Mouse (Mus musculus): ENCODE data around the gene Gh. TPM values are rescaled to one million over a fixed set of nuclear protein-coding genes. Genes with fewer than 3 reads are reported as not detected.

Gene Gh
- total RNA-seq, 2 experiments from 2014 or later = not detected

DNA sequence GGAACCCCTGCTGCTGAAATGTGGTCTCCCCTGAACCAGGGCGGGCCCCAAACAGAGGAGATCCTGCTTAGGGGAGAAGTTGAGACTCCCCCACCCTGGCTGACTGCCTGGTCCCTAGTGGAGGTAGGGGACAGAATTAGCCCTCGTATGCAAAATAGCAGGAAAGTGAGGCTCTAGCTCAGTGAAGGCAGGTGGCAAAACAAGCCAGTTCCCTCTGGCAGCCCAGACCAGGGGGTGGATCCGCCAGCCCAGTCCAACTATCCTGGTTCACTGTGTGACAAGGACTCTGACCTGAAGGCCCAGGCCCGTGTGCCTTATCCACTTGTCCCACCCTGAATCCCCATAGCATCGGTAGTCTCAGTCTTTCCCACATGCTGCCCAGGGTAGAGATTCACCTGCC, 8.5 kb upstream of the Gh start:
- no peak for ATAC-seq (ENCODE audit: poor library complexity, severe bottlenecking)

- no peak for ATAC-seq (ENCODE audit: poor library complexity, severe bottlenecking)
Measured at GRCm38 (mm10) chr11:106308162-106308561, 6.5 kb upstream of the Gh start.

DNA sequence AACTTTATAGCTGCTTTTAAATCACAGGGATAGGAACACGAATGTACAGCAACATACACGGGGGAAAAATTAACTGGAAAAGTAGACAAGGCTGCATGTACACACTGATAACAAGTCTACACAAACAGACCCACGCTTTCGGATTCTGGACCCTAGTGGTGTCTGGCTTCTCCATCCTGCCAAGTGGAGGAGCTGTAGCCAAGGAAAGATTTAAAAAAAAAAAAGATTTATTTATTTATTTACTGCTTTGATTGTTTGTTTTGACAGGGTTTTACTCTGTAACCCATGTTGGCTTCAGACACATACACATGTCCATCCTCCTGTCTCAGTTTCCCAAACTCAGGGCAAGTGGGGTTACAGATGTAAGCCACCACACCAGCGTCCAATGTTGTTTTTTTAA, 5.8 kb upstream of the Gh start:
- ATAC-seq (ENCODE audit: poor library complexity, severe bottlenecking) = no peak

DNA sequence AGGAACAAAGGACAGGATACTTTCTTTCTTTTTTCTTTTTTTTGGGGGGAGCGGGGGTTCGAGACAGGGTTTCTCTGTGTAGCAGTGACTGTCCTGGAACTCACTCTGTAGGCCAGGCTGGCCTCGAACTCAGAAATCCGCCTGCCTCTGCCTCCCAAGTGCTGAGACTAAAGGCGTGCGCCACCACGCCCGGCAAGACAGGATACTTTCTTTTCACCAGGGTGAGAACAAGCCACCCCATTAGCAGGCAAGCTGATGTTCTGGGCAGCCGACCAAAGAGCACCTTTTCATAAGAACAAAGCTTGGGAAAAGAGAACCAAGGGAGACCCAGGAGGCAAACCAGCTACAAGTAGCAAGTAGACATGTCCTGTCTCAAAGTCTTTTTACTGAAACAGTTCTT, 5.1 kb upstream of the Gh start:
- no peak for ATAC-seq (ENCODE audit: poor library complexity, severe bottlenecking)

GRCm38 (mm10) chr11:106306065-106306385, 4.4 kb upstream of the Gh start:
- ATAC-seq (ENCODE audit: poor library complexity, severe bottlenecking) = no peak

GRCm38 (mm10) chr11:106305348-106306064, 3.8 kb upstream of the Gh start:
- ATAC-seq (ENCODE audit: poor library complexity, severe bottlenecking) = peak; percentile 83

- ATAC-seq (ENCODE audit: poor library complexity, severe bottlenecking) = peak; percentile 92
Measured at GRCm38 (mm10) chr11:106302634-106303033, 969 bp upstream of the Gh start.

DNA sequence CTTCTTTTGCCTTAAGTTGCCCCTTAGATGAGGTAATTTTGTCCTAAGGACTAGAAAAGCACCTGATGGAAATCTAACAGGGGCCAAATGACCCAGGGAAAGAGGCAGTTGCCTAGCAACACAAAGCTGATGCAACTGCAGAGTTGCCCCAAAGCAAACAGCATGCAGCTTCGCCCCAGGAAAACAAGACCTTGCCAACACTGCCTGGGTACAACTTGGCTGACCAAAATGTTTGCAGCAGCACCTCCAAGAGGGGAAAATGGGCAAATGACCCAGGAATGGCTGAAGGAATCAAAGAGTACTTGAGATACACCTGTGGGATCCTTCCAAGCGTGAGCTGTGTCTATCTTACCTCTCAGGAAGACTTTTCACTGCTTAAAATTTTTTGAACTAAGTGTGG, 9.8 kb downstream of the Gh start:
- ATAC-seq (ENCODE audit: poor library complexity, severe bottlenecking) = no peak

DNA sequence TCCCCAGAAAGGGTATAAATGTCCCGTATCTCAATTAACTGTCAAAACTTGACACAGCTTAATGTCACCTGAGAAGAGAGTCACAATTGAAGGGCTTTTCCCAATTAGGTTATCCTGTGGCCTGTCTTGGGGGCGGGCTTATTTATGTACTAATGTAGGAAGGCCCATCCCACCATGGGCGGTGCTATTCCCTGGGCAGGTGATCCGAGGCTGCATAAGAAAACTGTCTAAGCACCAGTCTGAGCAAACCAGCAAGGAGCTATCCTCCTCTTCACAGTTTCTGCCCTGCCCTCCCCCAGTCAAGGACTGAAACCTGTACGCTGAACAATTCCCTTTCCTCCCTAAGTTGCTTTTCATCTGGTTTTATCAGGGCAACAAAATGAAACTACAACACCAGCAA, 11.3 kb downstream of the Gh start:
- no peak for ATAC-seq (ENCODE audit: poor library complexity, severe bottlenecking)

GRCm38 (mm10) chr11:106289369-106289768, 12.3 kb downstream of the Gh start:
- no peak for ATAC-seq (ENCODE audit: poor library complexity, severe bottlenecking)

- ATAC-seq (ENCODE audit: poor library complexity, severe bottlenecking) = no peak
Measured at GRCm38 (mm10) chr11:106286987-106287386, 14.7 kb downstream of the Gh start.

DNA sequence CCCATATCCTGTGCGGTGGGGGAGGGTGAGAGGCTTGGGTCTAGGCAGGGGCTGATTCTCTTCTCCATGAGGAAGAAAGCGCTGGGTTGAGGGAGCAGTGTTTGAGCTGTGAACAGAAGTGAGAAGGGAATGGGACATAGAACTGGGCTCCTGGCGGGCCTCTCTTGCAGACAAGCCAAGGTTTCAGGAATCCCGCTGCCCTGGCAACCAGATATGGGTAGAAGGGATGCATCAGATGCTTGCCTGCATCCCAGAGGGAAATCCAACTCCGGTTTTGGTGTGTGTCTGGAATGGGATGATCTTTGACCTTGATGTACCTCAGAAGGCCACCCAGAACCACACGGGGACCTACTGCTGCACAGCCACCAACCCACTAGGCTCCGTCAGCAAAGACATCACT, 15.5 kb downstream of the Gh start:
- ATAC-seq (ENCODE audit: poor library complexity, severe bottlenecking) = no peak

- no peak for ATAC-seq (ENCODE audit: poor library complexity, severe bottlenecking)
Measured at GRCm38 (mm10) chr11:106284126-106284525, 17.5 kb downstream of the Gh start.

DNA sequence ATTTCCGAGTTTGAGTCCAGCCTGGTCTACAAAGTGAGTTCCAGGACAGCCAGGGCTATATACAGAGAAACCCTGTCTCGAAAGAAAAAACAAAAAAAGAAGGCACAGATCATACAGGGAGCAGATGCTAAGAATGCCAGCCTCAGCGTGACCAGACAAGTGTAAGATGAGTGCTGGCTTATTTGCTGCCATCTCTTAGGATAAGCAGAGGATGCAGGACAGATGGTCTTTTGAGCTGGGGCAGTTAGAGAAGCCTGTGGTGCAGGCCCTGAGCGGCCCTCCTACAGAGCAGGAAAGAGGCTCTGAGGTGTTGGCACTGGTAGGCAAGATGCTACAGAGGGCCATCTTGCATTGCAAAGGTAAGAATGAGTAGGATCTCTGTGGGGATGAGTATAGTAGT, 18.3 kb downstream of the Gh start:
- no peak for ATAC-seq (ENCODE audit: poor library complexity, severe bottlenecking)

DNA sequence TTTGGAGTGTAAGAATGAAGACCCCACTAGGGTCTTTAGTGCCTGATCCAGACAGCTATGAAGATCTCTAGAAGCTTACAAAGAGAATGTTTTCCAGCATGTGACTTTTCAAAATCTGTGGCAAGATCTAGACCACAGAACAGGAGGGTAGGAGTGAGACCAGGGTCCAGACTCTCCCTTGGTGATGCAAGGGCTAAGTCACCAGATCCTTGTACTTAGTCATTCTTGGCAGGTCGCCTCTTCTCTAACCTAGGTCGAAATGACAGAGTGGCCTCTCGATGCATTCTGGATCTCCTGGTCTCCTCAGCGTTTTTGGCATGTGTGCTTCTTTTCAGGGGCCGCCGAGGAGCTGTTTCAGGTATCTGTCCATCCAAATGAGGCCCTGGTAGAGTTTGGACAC, 19.2 kb downstream of the Gh start:
- no peak for ATAC-seq (ENCODE audit: poor library complexity, severe bottlenecking)

DNA sequence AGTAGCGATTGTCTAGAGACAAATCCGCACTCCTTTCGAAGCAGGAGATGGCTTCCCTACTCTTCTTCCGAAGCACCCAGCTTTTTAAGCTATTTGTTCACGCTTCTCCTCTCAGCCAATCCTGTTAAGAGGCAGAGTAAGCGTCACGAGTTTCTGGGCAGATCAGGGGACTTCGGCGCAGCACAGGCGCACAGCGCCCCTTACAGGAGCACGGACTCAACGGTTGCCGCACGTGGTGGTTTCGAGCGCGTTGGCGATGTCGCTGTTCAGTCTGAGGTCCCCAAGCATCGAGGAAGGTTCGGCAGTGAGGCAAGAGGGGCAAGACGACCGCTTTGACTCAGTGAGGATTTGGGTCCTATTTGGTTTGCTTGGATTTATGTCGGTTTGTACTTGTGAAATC, 25.2 kb downstream of the Gh start, which contains the start of gene Tcam1:
Gene Tcam1 (plus strand): TSS at position 219 of the 400 bp plus-strand sequence.
- peak; percentile 68 for ATAC-seq (ENCODE audit: poor library complexity, severe bottlenecking)

GRCm38 (mm10) chr11:106274971-106275411, 26.7 kb downstream of the Gh start:
- no peak for ATAC-seq (ENCODE audit: poor library complexity, severe bottlenecking)

DNA sequence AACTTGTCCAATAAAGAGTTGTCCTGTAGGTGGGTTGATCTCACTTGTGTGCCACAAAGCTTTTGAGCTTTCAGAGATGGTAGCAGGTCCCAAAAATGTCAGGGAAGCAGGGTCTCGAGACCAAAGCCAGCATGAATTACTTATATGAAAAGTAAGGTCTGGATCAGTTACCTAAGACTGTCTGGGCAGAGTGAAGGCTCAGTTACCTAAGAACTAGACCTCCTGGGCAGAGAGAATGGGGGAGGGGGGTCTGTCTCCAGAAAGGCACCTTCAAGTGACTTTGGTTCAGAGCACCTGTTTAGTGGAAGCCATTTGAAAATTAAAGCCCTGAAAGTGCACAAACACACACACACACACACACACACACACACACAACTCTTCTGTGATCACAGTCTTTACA, 27.3 kb downstream of the Gh start:
- ATAC-seq (ENCODE audit: poor library complexity, severe bottlenecking) = no peak

DNA sequence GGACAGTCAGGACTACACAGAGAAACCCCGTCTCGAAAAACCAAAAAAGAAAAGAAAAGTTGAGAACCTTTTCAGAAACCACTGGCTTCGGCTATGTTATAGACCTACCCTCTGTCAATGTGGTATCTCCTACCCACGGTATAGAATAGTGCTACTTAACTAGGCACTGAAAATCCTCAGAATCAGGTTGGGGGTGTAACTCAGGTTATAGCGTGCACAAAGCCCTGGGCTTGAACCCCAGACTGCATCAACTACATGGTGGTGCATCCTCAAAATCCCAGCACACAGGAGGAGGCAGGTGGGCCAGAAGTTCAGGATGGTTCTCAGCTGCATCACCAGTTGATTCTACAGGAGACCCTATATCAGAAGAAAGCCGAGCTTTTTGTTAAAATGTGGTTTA, 27.9 kb downstream of the Gh start:
- no peak for ATAC-seq (ENCODE audit: poor library complexity, severe bottlenecking)

GRCm38 (mm10) chr11:106273311-106273684, 28.4 kb downstream of the Gh start:
- ATAC-seq (ENCODE audit: poor library complexity, severe bottlenecking) = no peak

DNA sequence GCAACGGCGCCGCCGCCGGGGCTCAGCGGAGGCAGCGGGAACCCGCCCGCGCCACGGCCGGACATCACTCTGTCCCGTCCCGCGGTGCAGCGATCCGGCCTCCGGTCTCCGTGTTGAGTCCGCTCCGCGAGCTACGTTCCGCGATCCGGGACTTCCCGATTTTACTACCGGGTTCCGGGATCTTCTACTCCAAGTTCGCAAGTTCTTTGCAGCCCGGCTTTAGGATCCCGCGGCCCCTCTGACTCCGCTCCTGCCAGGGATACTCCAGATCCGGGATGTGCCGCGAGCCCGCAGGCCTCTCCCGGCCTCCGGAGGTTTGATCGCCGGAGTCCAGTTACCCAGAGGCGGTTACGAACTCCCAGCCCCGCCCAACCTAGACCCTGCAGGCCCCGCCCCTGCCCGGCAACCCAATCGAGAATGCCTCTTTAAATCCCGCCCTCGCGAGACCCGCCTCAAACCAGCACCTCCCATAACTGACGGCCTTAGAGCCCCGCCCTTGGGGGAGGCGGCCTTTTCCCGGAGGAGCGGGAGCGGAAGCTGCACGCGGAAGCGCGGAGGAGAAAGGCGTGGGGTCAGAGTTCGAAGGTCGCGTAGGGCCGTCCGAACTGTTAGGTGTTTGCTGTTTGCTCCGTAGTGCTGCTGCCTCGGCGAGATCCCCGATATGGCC, 28.9 kb downstream of the Gh start, which contains the start of gene Smarcd2:
Gene Smarcd2 (minus strand): TSS at position 329 of the 667 bp plus-strand sequence.
- ATAC-seq (ENCODE audit: poor library complexity, severe bottlenecking) = peak; percentile 83

DNA sequence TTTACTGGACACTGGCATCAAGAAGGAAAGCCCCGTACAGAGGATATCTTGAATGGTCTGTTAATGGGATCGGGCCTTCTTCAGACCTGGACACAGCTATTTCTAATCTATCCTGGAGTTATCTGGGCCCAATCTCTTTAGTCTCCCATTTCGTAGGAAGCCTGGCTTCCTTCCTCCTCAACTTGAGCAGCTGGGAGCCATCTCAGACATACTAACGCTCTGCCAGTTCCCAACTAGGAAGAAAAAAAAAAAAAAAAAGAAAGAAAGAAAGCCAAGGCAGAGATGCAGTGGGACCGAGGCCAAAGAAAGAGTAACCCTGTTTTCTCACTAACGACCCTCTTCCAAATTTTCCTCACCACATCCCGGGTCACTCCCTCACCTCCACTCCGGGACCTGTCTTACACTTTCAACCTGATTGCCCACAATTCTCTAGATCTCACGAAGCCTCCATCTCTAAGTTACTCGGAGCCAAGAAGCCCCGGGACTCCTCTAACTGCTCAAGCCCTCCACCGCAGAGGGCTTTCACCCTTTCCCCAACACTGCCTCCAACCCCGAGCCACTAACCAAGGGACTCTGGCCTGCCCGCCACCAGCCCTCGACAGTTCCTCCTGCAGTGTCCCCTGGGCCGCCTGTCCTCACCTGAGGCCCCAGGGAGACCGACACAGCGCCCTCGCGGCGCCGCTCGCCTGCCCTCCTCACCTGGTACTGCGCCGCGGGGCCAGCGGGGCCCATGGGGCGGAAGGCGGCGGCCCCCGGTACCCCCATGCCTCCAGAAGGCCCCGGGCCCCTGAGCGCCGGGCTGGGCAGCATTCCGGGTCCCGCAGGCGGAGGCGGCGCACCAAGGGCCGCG, 29.6 kb downstream of the Gh start:
- peak; percentile 22 for ATAC-seq (ENCODE audit: poor library complexity, severe bottlenecking)
